Mouse (Mus musculus): ENCODE data around the gene Tmem108.

DNA sequence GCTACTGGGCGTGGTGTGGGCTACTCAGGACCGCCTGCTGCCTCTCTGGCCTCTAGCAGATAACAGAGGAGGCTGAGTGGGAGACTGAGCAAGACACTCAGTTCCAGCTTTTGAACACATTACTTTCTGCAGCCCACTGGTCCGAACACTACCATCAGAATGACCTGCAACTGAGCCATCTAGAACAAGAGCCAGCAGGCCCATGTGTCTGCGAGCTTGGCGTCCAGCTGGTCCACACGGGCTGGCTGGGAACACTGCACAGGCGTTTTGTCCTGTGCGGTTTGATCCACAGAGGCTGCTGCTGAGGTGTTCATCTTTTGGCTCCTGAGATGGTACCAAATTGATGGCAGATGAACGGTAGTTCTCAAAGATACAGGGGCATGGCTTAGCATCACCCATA, 196.5 kb downstream of the Tmem108 start:
- TF ChIP-seq CTCF (IDR thresholded peaks at IDR 0.05; ENCODE audit: control insufficient read depth, insufficient read depth, insufficient read length) = no peak
- no peak for TF ChIP-seq USF1 (IDR thresholded peaks at IDR 0.05; ENCODE audit: low read depth)
- no peak for TF ChIP-seq MAX (IDR thresholded peaks at IDR 0.05)
- no peak for TF ChIP-seq CEBPB (IDR thresholded peaks at IDR 0.05; ENCODE audit: low read depth)
- TF ChIP-seq MYOD1 (IDR thresholded peaks at IDR 0.05; ENCODE audit: control insufficient read depth, insufficient read length, low read depth) = no peak
- no peak for TF ChIP-seq FOSL1 (IDR thresholded peaks at IDR 0.05; ENCODE audit: insufficient read depth, low read length, poor library complexity, severe bottlenecking)

Data from C2C12 (cell line).